In genomic region chr4:156021942-156022419, GRCm38 (mm10) we compare ENCODE assay signal across 22 mouse cellular contexts. TPM values are rescaled to one million over a fixed set of nuclear protein-coding genes. Genes with fewer than 3 reads are reported as not detected.
DNase-seq lines count a peak whose midpoint lies in the region; ATAC-seq lines count a peak whose summit lies in the region.
"Had no signal": no experiment of that assay in that cellular context is flagged by ENCODE, and none has a peak within 500 bp of the region (broad histone marks: within the 10 kb centered on the region; RNA-seq: fewer than 3 reads in every experiment).

No protein-coding gene starts in this region.

- H3K27ac ChIP-seq in heart, embryonic 14.5 days (replicated peaks in 1 of 2; ENCODE audit: control insufficient read depth in 1 of 2, insufficient read depth in 1 of 2, low read depth in 2 of 2, low read length in 2 of 2): no peak overlapping the region
- H3K27ac ChIP-seq: forebrain, embryonic 12.5 days; hindbrain, embryonic 13.5 days; neural tube, embryonic 12.5 days; stomach, postnatal 0 days had no signal

- peak overlapping the region; percentile 23; the same call in 1 of the 2 replicates for H3K9ac ChIP-seq in heart, embryonic 14.5 days (ENCODE audit: low read length)
- H3K9ac ChIP-seq: forebrain, embryonic 12.5 days; hindbrain, embryonic 13.5 days; neural tube, embryonic 12.5 days had no signal

- peaks cover 11 to 14% of the 10 kb centered on the region in 2 experiments for H3K4me1 ChIP-seq in heart, embryonic 14.5 days (ENCODE audit: control insufficient read depth in 2 of 2, insufficient read depth in 2 of 2, low read length in 2 of 2)
- H3K4me1 ChIP-seq: forebrain, embryonic 12.5 days; hindbrain, embryonic 13.5 days; neural tube, embryonic 12.5 days had no signal

- no peaks in the 10 kb centered on the region for H3K9me3 ChIP-seq in heart, embryonic 14.5 days (ENCODE audit: control insufficient read depth, low read length)
- H3K9me3 ChIP-seq: forebrain, embryonic 12.5 days; G1E; hindbrain, embryonic 13.5 days; neural tube, embryonic 12.5 days had no signal

- ATAC-seq in heart, embryonic 14.5 days (ENCODE audit: insufficient number of reproducible peaks, insufficient read depth, low FRiP score, low read depth): no peak
- peak; percentile 83 for ATAC-seq in inflammation-experienced regulatory T-cells, adult 6 months
- ATAC-seq: intestine, postnatal 0 days had no signal

- H3K36me3 ChIP-seq in heart, embryonic 14.5 days (ENCODE audit: control insufficient read depth, insufficient read depth, low read length): peaks cover 7% of the 10 kb centered on the region; the same call in 1 of the 2 replicates

- 37% methylated on average over 9 of the region's 9 CpGs for WGBS in heart, embryonic 14.5 days

- H3K4me3 ChIP-seq in heart, embryonic 14.5 days (ENCODE audit: control insufficient read depth in 1 of 2, insufficient read depth in 1 of 2, low read depth in 1 of 2, low read length in 2 of 2): no peak overlapping the region
- H3K4me3 ChIP-seq: forebrain, embryonic 12.5 days; hindbrain, embryonic 13.5 days; neural tube, embryonic 12.5 days had no signal

- H3K27me3 ChIP-seq in heart, embryonic 14.5 days (ENCODE audit: control insufficient read depth, insufficient read depth, low read length): no peaks in the 10 kb centered on the region
- H3K27me3 ChIP-seq: forebrain, embryonic 12.5 days; hindbrain, embryonic 13.5 days; neural tube, embryonic 12.5 days had no signal

- no peak for DNase-seq in heart, adult 8-10 months (ENCODE audit: low spot score)
- peak; percentile 74 to 80 for DNase-seq in CD8-positive naive resting alpha-beta T cell, adult 2 months (ENCODE audit: low read depth in 2 of 2, low spot score in 2 of 2)
- DNase-seq in thymus, postnatal 0 days (ENCODE audit: low spot score): peak; percentile 66
- DNase-seq in left cerebral cortex, adult 11 months (ENCODE audit: low spot score): no peak
- DNase-seq in adrenal gland, postnatal 36 days: no peak
- DNase-seq in testis, postnatal 14 days (ENCODE audit: low spot score): no peak
- DNase-seq: cerebellum, postnatal 14 days; lung, adult 18-20 months; midbrain, embryonic 14.5 days; right cerebral cortex, postnatal 14 days had no signal

- no peak overlapping the region for H3K4me2 ChIP-seq in heart, embryonic 14.5 days (ENCODE audit: low read length)
- H3K4me2 ChIP-seq: forebrain, embryonic 12.5 days; hindbrain, embryonic 13.5 days; neural tube, embryonic 12.5 days had no signal

RNA-seq across cellular contexts. Expression of gene Tnfrsf18, which starts 4.0 kb away (rescaled TPM):
- 2.2 and 2.3 TPM in 2 replicates for polyA plus RNA-seq in heart, embryonic 14.5 days (2014; fragmentation: Nextera tagmentation; extraction: Ambion mirVana)
- under 1 TPM in 2 of 4 experiments, not detected in 2; 0.25 to 0.75 TPM for total RNA-seq in heart, adult 8-10 months (2022)
- 100 to 1,000 TPM; 603 to 779 (median 637) TPM for polyA plus RNA-seq in inflammation-experienced regulatory T-cells, adult 6 months (2017; shearing (Covaris generic))
- 13.9 and 14.8 TPM in 2 replicates for polyA plus RNA-seq in thymus, postnatal 0 days (2015; fragmentation: Nextera tagmentation; extraction: Ambion mirVana)
- total RNA-seq in adrenal gland, postnatal 36 days (2021): under 1 TPM in 1 of 2 experiments, not detected in 1; 0.40 TPM
- total RNA-seq: layer of hippocampus, postnatal 25 days; left cerebral cortex, postnatal 36 days; liver, adult 2 months had no signal
- polyA plus RNA-seq: G1E had no signal

RNA-seq across cellular contexts. Expression of gene Tnfrsf4, which starts 8.3 kb away (rescaled TPM):
- polyA plus RNA-seq in heart, embryonic 14.5 days (2014; fragmentation: Nextera tagmentation; extraction: Ambion mirVana): 0.51 and 0.57 TPM in 2 replicates
- total RNA-seq in heart, adult 8-10 months (2022): not detected
- 100 to 1,000 TPM; 682 to 810 (median 720) TPM for polyA plus RNA-seq in inflammation-experienced regulatory T-cells, adult 6 months (2017; shearing (Covaris generic))
- polyA plus RNA-seq in thymus, postnatal 0 days (2015; fragmentation: Nextera tagmentation; extraction: Ambion mirVana): 7.9 and 9.5 TPM in 2 replicates
- under 1 TPM; 0.43 to 0.89 TPM for total RNA-seq in adrenal gland, postnatal 36 days (2021)

RNA-seq across cellular contexts. Expression of gene Sdf4, which starts 29.3 kb away (rescaled TPM):
- 133 and 137 TPM in 2 replicates for polyA plus RNA-seq in heart, embryonic 14.5 days (2014; fragmentation: Nextera tagmentation; extraction: Ambion mirVana)
- 100 to 1,000 TPM in 1 of 4 experiments, 10 to 100 TPM in 3; 72.8 to 103 (median 87.1) TPM for total RNA-seq in heart, adult 8-10 months (2022)
- 100 to 1,000 TPM; 489 to 506 (median 496) TPM for polyA plus RNA-seq in inflammation-experienced regulatory T-cells, adult 6 months (2017; shearing (Covaris generic))
- polyA plus RNA-seq in thymus, postnatal 0 days (2015; fragmentation: Nextera tagmentation; extraction: Ambion mirVana): 187 and 194 TPM in 2 replicates
- total RNA-seq in adrenal gland, postnatal 36 days (2021): 100 to 1,000 TPM; 266 to 276 TPM

RNA-seq across cellular contexts. Expression of gene B3galt6, which starts 29.5 kb away (rescaled TPM):
- 8.9 and 11.5 TPM in 2 replicates for polyA plus RNA-seq in heart, embryonic 14.5 days (2014; fragmentation: Nextera tagmentation; extraction: Ambion mirVana)
- 1 to 10 TPM; 2.6 to 3.2 (median 2.8) TPM for total RNA-seq in heart, adult 8-10 months (2022)
- polyA plus RNA-seq in inflammation-experienced regulatory T-cells, adult 6 months (2017; shearing (Covaris generic)): 1 to 10 TPM in 1 of 3 experiments, under 1 TPM in 2; 0.63 to 1.0 (median 0.90) TPM
- polyA plus RNA-seq in thymus, postnatal 0 days (2015; fragmentation: Nextera tagmentation; extraction: Ambion mirVana): 8.4 and 10.7 TPM in 2 replicates
- 1 to 10 TPM; 7.6 to 8.0 TPM for total RNA-seq in adrenal gland, postnatal 36 days (2021)

RNA-seq across cellular contexts. Expression of gene Ttll10, which starts 37.2 kb away (rescaled TPM):
- 0.11 and 0.26 TPM in 2 replicates for polyA plus RNA-seq in heart, embryonic 14.5 days (2014; fragmentation: Nextera tagmentation; extraction: Ambion mirVana)
- total RNA-seq in heart, adult 8-10 months (2022): under 1 TPM in 1 of 4 experiments, not detected in 3; 0.28 TPM
- polyA plus RNA-seq in inflammation-experienced regulatory T-cells, adult 6 months (2017; shearing (Covaris generic)): 1 to 10 TPM in 1 of 3 experiments, under 1 TPM in 2; 0.26 to 1.1 (median 0.55) TPM
- polyA plus RNA-seq in thymus, postnatal 0 days (2015; fragmentation: Nextera tagmentation; extraction: Ambion mirVana): 0.27 and 0.35 TPM in 2 replicates
- total RNA-seq in adrenal gland, postnatal 36 days (2021): under 1 TPM in 1 of 2 experiments, not detected in 1; 0.16 TPM
- total RNA-seq: left cerebral cortex, postnatal 36 days had no signal
- polyA plus RNA-seq: G1E; heart, postnatal 0 days; hindbrain, embryonic 13.5 days had no signal

Comparison
In these comparisons a context has a peak if more than half of its experiments do, and no peak if none do; other contexts are left out.
1. DNase-seq: peak in CD8-positive naive resting alpha-beta T cell, adult 2 months (2 of 2) and thymus, postnatal 0 days (single experiment); none in heart, adult 8-10 months (single experiment), left cerebral cortex, adult 11 months (single experiment), adrenal gland, postnatal 36 days (0 of 2) and testis, postnatal 14 days (single experiment).
2. RNA of gene Tnfrsf18, which starts 4.0 kb away (polyA plus RNA-seq): 603 to 779 TPM in inflammation-experienced regulatory T-cells, adult 6 months; 13.9 to 14.8 TPM in thymus, postnatal 0 days and 2.2 to 2.3 TPM in heart, embryonic 14.5 days; every median in the first group is over 10 times any median in the second.
3. RNA of gene Tnfrsf4, which starts 8.3 kb away (polyA plus RNA-seq): 682 to 810 TPM in inflammation-experienced regulatory T-cells, adult 6 months; 7.9 to 9.5 TPM in thymus, postnatal 0 days and 0.51 to 0.57 TPM in heart, embryonic 14.5 days; every median in the first group is over 10 times any median in the second.